Mouse (Mus musculus) megakaryocyte progenitor cell, adult 5-6 weeks (primary cell): ENCODE data around the gene Gm42517. TPM values are rescaled to one million over a fixed set of nuclear protein-coding genes. Genes with fewer than 3 reads are reported as not detected.

Experiments used
- ATAC-seq: replicated peaks from 2 replicates; pipeline ENCODE4 v1.8.0; 2016; ENCODE audit warnings: mild to moderate bottlenecking, moderate TSS enrichment, inconsistent platforms; ENCODE audit not compliant: poor library complexity
- total RNA-seq, 2 experiments: library from RNA; stranded (forward) in 1 of 2; stranded (reverse) in 1 of 2; fragments of 157-497, 149-512 nt in 1 of 2; fragments of 200-1000 nt in 1 of 2; gene quantifications; 2 replicates each; pipeline versions ENCODE4 v1.2.3 to v1.2.4; 2015 to 2017

Gm42517 gene
- not detected in 2 replicates for total RNA-seq (2015)
- total RNA-seq (2017) = not detected in 2 replicates

GRCm38 (mm10) chr5:108367871-108368332, at the start of gene Gm42517:
TSS of gene Gm42517 (minus strand) at chr5:108367922.
- ATAC-seq = no peak

- ATAC-seq = peak; percentile 71
These were observed 47.0 kb upstream of the Gm42517 start for GRCm38 (mm10) chr5:108414711-108415110.

DNA sequence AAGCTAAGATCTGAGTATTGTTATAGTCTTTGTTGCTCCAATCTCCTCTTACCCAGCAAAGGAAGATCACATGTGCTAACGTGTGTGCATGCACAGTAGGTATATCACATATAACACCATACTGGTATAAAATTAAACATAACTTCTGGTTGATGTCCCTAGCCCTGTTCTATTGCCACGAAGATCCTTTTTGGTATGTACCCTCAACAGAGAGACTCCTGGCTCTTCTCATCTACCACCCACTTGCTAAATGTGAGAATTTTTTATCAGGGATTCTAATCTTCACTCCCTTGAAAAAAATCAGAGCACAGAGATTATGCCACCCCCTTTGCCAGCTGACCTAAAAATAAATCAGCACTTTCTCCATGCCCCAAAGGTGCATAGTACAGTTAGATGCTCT, 39.3 kb upstream of the Gm42517 start:
- no peak for ATAC-seq

- peak; percentile 96 for ATAC-seq
These were observed 37.7 kb upstream of the Gm42517 start for GRCm38 (mm10) chr5:108405460-108405859.

GRCm38 (mm10) chr5:108403453-108403852, 35.7 kb upstream of the Gm42517 start:
- no peak for ATAC-seq

GRCm38 (mm10) chr5:108389744-108390143, 22.0 kb upstream of the Gm42517 start:
- ATAC-seq = no peak

- no peak for ATAC-seq
These were observed 20.5 kb upstream of the Gm42517 start, which contains the start of gene Pde6b for GRCm38 (mm10) chr5:108388201-108388600. TSS of gene Pde6b (plus strand) at chr5:108388391.

GRCm38 (mm10) chr5:108386449-108386848, 18.7 kb upstream of the Gm42517 start:
- no peak for ATAC-seq

- no peak for ATAC-seq
These were observed 17.9 kb upstream of the Gm42517 start for GRCm38 (mm10) chr5:108385632-108386031.

DNA sequence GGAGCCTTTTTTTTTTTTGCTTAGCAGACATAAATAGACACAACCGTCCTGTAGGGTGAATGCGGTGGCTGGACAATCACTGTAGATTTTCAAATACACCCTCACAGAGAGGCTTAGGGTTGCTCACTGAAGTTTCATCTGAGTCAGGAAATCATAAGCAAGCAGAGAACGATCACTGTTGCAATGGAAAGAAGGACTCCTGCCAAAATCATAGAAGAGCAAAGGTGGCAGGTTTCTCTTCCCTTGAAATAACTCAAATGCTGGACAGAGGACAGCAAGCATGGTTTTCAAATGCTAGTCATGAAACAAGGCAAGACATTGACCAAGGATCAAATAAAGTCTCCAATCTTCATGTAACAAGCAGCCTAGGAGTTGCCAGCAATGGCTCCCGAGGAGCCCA, 10.6 kb upstream of the Gm42517 start:
- no peak for ATAC-seq

- peak; percentile 75 for ATAC-seq
These were observed 8.3 kb upstream of the Gm42517 start for GRCm38 (mm10) chr5:108376059-108376458.

GRCm38 (mm10) chr5:108374079-108374478, 6.4 kb upstream of the Gm42517 start:
- no peak for ATAC-seq

DNA sequence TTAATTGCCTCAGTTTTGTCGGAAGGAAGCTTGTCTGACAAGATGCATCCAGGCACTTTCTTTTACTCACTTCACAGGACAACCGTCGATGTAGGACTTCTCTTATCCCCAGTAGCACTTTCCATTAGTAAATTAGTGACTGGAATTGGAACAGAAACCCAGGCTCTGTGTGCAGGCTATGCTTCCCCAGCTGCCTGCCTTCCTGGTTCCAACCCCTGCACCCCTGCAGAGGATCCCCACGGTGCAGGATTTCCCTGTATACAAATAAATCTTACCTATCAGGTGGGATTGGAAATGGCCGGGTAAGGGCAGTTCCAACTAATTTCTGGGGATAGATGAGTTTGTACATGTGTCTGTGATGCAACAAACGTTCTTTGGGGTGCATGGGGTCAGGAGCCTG, 2.2 kb upstream of the Gm42517 start:
- ATAC-seq = no peak

DNA sequence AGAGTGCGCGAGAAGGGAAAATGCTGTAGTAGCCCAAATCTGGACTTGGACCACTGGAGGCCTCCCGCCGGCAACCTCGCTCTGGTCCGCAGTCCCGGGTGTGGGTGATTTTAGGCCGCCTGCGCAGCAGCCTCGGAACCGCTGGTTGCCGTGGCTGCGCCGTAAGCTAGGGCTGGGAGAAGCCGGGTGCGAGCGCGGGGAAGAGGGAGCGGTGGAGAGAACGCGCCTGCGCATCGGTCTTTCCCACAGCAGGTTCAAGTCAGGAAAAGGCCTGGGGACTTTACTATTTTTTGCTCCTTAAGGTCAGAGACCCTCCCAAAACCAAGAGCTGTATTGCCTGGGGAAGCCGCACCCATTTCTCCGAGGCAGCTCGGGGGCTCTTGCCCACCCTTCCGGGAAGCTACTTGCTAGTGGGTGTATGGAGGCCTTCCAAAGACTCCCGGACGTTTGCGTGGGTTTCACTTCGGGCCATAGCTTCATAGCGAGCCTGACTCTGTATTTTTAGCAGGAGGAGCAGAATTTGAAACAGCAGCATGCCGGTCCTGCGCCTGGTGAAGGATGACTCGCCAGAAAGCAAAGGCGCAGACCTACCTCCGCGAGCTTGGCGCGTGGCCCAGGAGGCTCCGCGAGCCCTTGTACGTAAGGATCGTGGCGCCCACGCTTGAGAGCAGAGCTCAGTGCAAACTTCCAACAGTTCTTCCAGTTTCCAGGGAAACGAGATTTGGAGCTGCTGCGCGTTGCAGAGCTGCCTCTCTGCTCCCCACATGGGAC, 1.3 kb upstream of the Gm42517 start:
- ATAC-seq = peak; percentile 43

DNA sequence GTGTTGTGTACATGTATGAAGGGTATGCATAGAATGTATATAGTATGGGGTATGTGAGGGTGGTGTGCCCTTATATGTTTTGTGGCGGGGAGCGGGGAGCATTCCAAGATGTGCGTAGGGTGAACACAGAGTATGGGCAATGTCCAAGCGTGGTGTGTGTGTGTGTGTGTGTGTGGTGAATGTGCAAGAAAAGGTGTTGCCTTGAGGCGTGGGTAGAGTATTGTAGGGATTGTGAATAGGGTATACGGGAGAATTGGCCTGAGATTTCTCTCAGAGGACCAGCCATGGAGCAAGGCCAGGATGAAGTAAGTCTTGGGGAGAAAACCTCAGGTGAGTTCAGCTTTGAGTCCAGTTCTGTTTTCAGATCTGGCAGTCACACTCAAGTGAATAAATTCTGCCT, 724 bp upstream of the Gm42517 start:
- ATAC-seq = no peak

- 0 out of 2 replicates have a peak, but pooled peaks have one; percentile 16 for ATAC-seq
These were observed 509 bp downstream of the Gm42517 start for GRCm38 (mm10) chr5:108366984-108367841.

DNA sequence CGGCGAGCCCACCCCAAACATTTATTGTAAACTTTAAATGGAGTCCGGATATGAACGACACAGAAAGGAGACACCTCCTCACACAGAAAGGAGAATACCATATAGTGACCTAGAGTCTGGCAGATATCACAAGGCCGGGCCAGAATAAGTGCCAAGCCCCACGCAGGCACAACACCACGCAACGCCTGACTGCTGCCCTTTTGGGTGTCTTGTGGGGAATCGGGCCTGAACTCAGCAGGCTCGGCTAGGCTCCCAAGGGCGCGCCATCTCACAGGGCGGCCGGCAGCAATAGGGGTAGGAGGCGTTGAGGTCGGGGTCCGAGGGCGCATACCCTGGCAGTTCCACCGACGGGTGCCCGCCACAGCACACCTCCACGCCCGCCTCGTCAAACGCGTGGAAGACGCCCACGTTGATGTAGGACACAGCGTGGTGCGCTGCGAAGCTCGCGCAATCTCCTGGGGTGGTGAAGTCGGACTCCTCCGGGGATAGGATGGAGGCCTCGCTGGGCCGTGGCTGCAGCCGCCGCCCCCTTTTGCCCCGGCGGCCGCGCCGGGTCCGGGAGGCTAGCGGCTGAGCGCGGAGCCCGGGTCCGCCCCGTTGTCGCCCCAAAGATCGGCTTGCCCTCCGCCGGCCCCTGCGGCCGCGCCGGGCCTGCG, 1.3 kb downstream of the Gm42517 start:
- ATAC-seq = no peak

DNA sequence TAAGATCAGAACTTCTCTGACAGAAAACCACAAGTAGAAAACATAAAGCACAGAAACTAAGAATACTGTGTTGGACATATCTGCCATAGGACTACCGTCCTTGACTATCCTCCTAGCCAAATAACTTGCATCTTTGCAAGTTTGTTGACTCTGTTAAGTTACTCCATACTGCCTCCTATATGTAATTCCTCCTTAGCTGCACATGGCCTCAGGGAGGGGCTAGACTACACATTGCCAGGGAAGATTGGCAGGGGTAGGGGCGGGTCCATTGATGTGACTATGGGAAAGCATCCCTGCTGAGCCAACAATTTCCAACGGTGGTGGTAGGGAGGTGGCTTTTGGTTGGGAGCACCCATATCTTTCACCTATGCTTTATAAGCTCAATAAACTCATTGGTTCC, 5.4 kb downstream of the Gm42517 start:
- ATAC-seq = peak; percentile 69

- ATAC-seq = 0 out of 2 replicates have a peak, but pooled peaks have one; percentile 19
These were observed 7.5 kb downstream of the Gm42517 start for GRCm38 (mm10) chr5:108360211-108360610.

- no peak for ATAC-seq
These were observed 8.2 kb downstream of the Gm42517 start for GRCm38 (mm10) chr5:108359491-108359890.

DNA sequence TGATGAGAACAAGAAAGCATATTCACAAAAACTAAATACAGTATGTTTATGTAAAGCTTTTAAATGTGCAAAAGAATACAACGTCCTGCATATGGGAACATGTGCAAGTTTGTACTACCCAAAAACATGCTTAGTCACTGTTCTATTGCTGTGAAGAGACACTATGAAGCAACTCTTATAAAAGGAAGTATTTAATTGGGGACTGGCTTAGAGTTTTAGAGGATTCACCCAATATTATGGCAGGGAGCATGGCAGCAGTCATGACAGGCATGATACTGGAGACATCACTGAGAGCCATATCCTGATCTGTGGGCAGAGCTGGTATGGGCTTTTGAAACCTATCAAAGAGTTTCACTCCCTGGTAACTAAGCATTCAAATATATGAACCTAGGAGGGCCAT, 9.9 kb downstream of the Gm42517 start:
- ATAC-seq = peak; percentile 53
